Mouse (Mus musculus): Measurements from ENCODE around the gene Them4. TPM values are rescaled to one million over a fixed set of nuclear protein-coding genes. Genes with fewer than 3 reads are reported as not detected.

Gene Them4
- polyA plus RNA-seq (2021; fragmentation: Nextera tagmentation), result 28.1 and 31.6 TPM in 2 replicates
- long read RNA-seq, experiment 1, transcript Them4-201 (6 exons, 1,781 nt), result major isoform, 48 of 57 reads
- long read RNA-seq, experiment 1, partial matches to known transcripts, result 7 of 57 reads
- long read RNA-seq, experiment 1, other reads (novel, unspliced or antisense), result 0 of 57 reads
- long read RNA-seq, experiment 2, transcript Them4-201 (6 exons, 1,781 nt), result major isoform, 134 of 151 reads
- long read RNA-seq, experiment 2, partial matches to known transcripts, result 2 of 151 reads
- long read RNA-seq, experiment 2, other reads (novel, unspliced or antisense), result 11 of 151 reads

DNA sequence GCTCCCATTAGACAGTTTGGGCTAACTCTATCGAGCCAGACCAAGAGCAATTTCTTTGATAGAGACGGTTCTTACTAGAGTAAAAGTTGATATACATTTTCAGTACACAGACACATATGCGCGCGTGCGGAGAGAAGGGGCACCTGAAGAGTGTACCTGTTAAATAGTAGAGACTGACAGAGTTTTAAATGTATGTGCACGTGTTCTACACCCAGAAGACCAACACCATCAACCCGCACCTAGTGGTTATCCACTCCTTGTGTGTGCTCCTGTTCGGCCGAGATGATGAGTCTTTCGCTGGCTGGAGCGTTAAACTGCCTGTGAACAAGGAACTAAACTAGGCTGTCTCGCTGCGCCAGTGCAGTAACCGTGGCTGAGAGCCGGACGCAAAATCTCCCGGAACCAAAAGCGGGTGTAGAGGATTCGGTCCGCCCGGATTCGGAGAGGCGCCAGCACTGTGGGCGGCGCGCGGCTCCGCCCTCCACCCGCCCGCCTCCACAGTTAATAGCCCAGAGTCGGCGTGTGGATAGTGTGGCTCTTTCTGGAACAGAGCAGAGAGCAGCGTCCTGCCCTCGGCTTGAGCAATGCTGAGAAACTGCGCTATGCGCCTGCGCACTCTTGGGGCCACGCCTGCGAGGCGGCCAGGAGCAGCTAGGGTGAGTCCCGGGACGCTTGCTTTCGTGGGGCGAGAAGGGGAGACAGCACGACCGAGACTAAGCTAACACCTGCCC, at the start of gene Them4:
Gene Them4 (plus strand): TSS at position 457 of the 731 bp plus-strand sequence.

DNA sequence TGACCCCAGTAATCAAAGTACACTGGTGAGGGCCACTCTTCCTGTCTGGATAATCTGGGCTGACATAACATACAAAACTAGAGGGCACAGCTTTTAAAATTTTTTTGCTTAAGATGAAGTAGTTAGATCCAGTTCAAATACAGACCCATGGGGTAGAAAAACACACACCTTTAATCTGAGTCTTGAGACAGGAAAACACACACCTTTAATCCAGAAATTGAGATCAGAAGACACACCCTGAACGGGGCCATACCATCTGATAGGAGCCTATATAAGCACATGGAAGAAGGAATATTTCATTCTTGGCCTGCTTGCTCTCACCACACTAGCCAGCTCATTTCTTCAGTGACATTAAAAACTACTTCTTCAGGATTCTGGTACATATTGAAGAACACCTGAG, 46.2 kb upstream of the Them4 start, which contains the start of gene Gm4778:
Gene Gm4778 (plus strand): TSS at position 301 of the 400 bp plus-strand sequence.

DNA sequence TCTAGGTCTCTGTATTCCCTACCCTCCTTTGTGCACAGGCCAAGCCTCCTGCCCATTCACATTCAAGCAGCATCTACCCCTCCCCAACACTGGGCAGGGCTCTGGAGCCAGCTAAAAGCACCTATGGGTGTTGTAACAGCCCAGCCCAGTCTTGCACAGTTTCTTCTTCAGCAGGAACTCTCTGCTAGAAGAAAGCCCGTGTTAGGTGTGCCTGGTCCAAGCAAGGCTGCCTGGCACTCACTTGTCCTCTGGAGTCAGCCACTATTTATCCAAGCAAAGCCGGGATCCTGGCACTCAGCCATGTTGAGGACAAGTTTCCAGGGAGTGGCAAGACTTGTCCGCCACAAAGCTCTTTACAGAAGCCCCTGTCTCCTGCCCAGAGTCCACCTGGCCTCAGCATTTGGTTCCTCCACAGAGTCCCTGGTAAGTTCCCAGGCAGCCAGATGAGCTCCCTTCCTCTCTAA, 32.1 kb downstream of the Them4 start, which contains the start of gene Them5:
Gene Them5 (plus strand): TSS at position 141 of the 464 bp plus-strand sequence.

DNA sequence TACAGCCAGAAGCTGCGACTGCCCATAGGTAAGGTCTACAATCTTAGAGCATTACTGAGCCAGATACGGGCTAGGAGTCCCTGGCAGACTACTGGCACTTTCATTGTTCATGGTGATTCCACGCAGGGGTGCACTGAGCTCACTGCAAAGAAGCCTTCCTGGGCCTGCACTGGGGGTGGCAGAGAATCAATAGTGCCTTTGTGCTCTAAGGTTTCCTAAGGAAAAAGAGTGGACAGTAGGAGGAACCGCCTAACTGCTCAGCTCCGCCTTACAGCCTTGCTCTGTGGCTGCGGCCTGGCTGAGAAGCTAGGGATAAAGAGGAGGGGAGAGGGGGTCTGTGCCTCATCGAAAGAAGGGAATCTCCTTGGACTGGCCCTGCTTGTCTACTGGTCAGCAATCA, 52.2 kb downstream of the Them4 start, which contains the start of gene C2cd4d:
Gene C2cd4d (plus strand): TSS at position 301 of the 400 bp plus-strand sequence.

DNA sequence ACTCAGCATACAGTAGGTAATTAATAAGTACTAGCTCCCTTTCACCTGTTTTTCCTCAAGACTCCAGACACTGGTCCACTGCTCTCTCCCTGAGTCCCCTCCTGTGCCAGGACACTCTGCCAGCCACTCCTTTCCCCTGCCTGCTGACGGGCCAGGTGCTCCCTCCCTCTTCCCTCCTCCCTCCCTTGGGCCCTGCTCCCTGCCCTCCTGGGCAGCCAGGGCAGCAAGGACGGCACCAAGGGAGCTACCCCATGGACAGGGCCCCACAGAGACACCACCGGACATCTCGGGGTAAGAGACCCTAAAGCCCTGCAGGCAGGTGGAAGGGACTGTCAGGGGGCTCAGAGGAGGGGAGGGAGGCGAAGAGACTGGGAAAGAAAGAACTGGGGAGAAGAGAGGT, 62.8 kb downstream of the Them4 start, which contains the start of gene Rorc:
Gene Rorc (plus strand): TSS at position 154 of the 400 bp plus-strand sequence.

Other genes with a start within 250 kb of the Them4 start
- gene Gm10697, start 237.4 kb upstream of the Them4 start, polyA plus RNA-seq (2021; fragmentation: Nextera tagmentation), result not detected in 2 replicates
- not detected in 2 replicates for gene Gm10696, start 131.9 kb upstream of the Them4 start, polyA plus RNA-seq (2021; fragmentation: Nextera tagmentation)
- gene Gm5286, start 113.4 kb upstream of the Them4 start, polyA plus RNA-seq (2021; fragmentation: Nextera tagmentation), result not detected in 2 replicates
- gene Gm4778, start 46.1 kb upstream of the Them4 start, polyA plus RNA-seq (2021; fragmentation: Nextera tagmentation), result not detected in 2 replicates
- gene Them5, start 32.0 kb downstream of the Them4 start, polyA plus RNA-seq (2021; fragmentation: Nextera tagmentation), result 0.11 and 0.19 TPM in 2 replicates
- gene C2cd4d, start 52.3 kb downstream of the Them4 start, polyA plus RNA-seq (2021; fragmentation: Nextera tagmentation), result 0.10 and 0.18 TPM in 2 replicates
- 3.0 and 3.4 TPM in 2 replicates for gene Rorc, start 62.7 kb downstream of the Them4 start, polyA plus RNA-seq (2021; fragmentation: Nextera tagmentation)
- 0.33 and 0.48 TPM in 2 replicates for gene Lingo4, start 88.4 kb downstream of the Them4 start, polyA plus RNA-seq (2021; fragmentation: Nextera tagmentation)
- gene Tdrkh, start 103.2 kb downstream of the Them4 start, polyA plus RNA-seq (2021; fragmentation: Nextera tagmentation), result 19.0 and 20.4 TPM in 2 replicates
- 52.0 and 53.6 TPM in 2 replicates for gene Mrpl9, start 133.2 kb downstream of the Them4 start, polyA plus RNA-seq (2021; fragmentation: Nextera tagmentation)
- 0.15 and 0.30 TPM in 2 replicates for gene Oaz3, start 133.8 kb downstream of the Them4 start, polyA plus RNA-seq (2021; fragmentation: Nextera tagmentation)
- 39.6 and 54.1 TPM in 2 replicates for gene Celf3, start 168.2 kb downstream of the Them4 start, polyA plus RNA-seq (2021; fragmentation: Nextera tagmentation)
- 19.6 and 24.8 TPM in 2 replicates for gene Riiad1, start 170.3 kb downstream of the Them4 start, polyA plus RNA-seq (2021; fragmentation: Nextera tagmentation)

All from layer of hippocampus, adult 6 months (tissue).